ENCODE assay signal across 28 mouse cellular contexts in genomic region chr16:89757384-89757783, GRCm38 (mm10).
A peak's percentile ranks its signal among the peaks of the same experiment; 100 is the strongest.
DNase-seq lines count a peak whose midpoint lies in the region; ATAC-seq and TF ChIP-seq lines count a peak whose summit lies in the region.
"Had no signal": no experiment of that assay in that cellular context is flagged by ENCODE, and none has a peak within 500 bp of the region (broad histone marks: within the 10 kb centered on the region; RNA-seq: fewer than 3 reads in every experiment).

No protein-coding gene starts in this region.

- H3K27me3 ChIP-seq in forebrain, embryonic 15.5 days: no peaks in the 10 kb centered on the region
- H3K27me3 ChIP-seq in forebrain, embryonic 12.5 days: no peaks in the 10 kb centered on the region
- no peaks in the 10 kb centered on the region for H3K27me3 ChIP-seq in hindbrain, postnatal 0 days (ENCODE audit: insufficient read depth, low read length)
- no peaks in the 10 kb centered on the region for H3K27me3 ChIP-seq in hindbrain, embryonic 14.5 days (ENCODE audit: control insufficient read depth, insufficient read depth, low read length)
- H3K27me3 ChIP-seq in forebrain, postnatal 0 days (ENCODE audit: insufficient read depth, low read length): no peaks in the 10 kb centered on the region
- H3K27me3 ChIP-seq: embryonic facial prominence, embryonic 15.5 days; hindbrain, embryonic 15.5 days; intestine, embryonic 15.5 days; limb, embryonic 15.5 days; liver, embryonic 13.5 days; neural tube, embryonic 13.5 days; stomach, embryonic 15.5 days had no signal

- H3K4me2 ChIP-seq in forebrain, embryonic 15.5 days (replicated peaks): no peak overlapping the region
- H3K4me2 ChIP-seq in forebrain, embryonic 12.5 days: no peak overlapping the region
- no peak overlapping the region for H3K4me2 ChIP-seq in hindbrain, postnatal 0 days (ENCODE audit: low read depth, low read length)
- no peak overlapping the region for H3K4me2 ChIP-seq in hindbrain, embryonic 14.5 days (replicated peaks)
- no peak overlapping the region for H3K4me2 ChIP-seq in forebrain, postnatal 0 days (ENCODE audit: low read depth)
- H3K4me2 ChIP-seq: embryonic facial prominence, embryonic 15.5 days; hindbrain, embryonic 15.5 days; intestine, embryonic 15.5 days; limb, embryonic 15.5 days; liver, embryonic 13.5 days; neural tube, embryonic 13.5 days; stomach, embryonic 15.5 days had no signal

- peaks cover 13% of the 10 kb centered on the region for H3K4me1 ChIP-seq in forebrain, embryonic 15.5 days
- H3K4me1 ChIP-seq in forebrain, embryonic 12.5 days: peaks cover 4% of the 10 kb centered on the region
- no peaks in the 10 kb centered on the region for H3K4me1 ChIP-seq in hindbrain, postnatal 0 days (ENCODE audit: insufficient read depth, low read length)
- no peaks in the 10 kb centered on the region for H3K4me1 ChIP-seq in hindbrain, embryonic 14.5 days (replicated peaks; ENCODE audit: control insufficient read depth, insufficient read depth, low read length)
- H3K4me1 ChIP-seq in forebrain, postnatal 0 days (ENCODE audit: insufficient read depth): peaks cover 4% of the 10 kb centered on the region; the same call in 1 of the 2 replicates
- H3K4me1 ChIP-seq: embryonic facial prominence, embryonic 15.5 days; intestine, embryonic 15.5 days; liver, embryonic 13.5 days; megakaryocyte, embryonic 14.5 days; neural tube, embryonic 13.5 days; stomach, embryonic 15.5 days had no signal

- H3K9me3 ChIP-seq in forebrain, embryonic 15.5 days: no peaks in the 10 kb centered on the region
- H3K9me3 ChIP-seq in forebrain, embryonic 12.5 days: peaks cover 4% of the 10 kb centered on the region; the same call in 1 of the 2 replicates
- H3K9me3 ChIP-seq in hindbrain, postnatal 0 days (ENCODE audit: low read length): no peaks in the 10 kb centered on the region
- no peaks in the 10 kb centered on the region for H3K9me3 ChIP-seq in hindbrain, embryonic 14.5 days (ENCODE audit: control insufficient read depth, low read length)
- no peaks in the 10 kb centered on the region for H3K9me3 ChIP-seq in forebrain, postnatal 0 days (ENCODE audit: low read length)
- H3K9me3 ChIP-seq: embryonic facial prominence, embryonic 15.5 days; hindbrain, embryonic 15.5 days; intestine, embryonic 15.5 days; limb, embryonic 15.5 days; liver, embryonic 13.5 days; neural tube, embryonic 13.5 days; stomach, embryonic 15.5 days had no signal

- ATAC-seq in forebrain, embryonic 15.5 days (replicated peaks): peak; percentile 74
- ATAC-seq in forebrain, embryonic 12.5 days (ENCODE audit: low FRiP score): no peak
- 0 out of 2 replicates have a peak, but pooled peaks have one; percentile 45 for ATAC-seq in hindbrain, postnatal 0 days
- no peak for ATAC-seq in hindbrain, embryonic 14.5 days (ENCODE audit: low FRiP score)
- ATAC-seq in forebrain, postnatal 0 days: peak; percentile 88
- ATAC-seq: intestine, embryonic 15.5 days; lung, postnatal 0 days had no signal

- no peak overlapping the region for H3K27ac ChIP-seq in forebrain, embryonic 15.5 days (replicated peaks)
- no peak overlapping the region for H3K27ac ChIP-seq in forebrain, embryonic 12.5 days
- no peak overlapping the region for H3K27ac ChIP-seq in hindbrain, postnatal 0 days
- H3K27ac ChIP-seq in hindbrain, embryonic 14.5 days: no peak overlapping the region
- H3K27ac ChIP-seq in forebrain, postnatal 0 days (ENCODE audit: low read depth, low read length): no peak overlapping the region
- H3K27ac ChIP-seq: embryonic facial prominence, embryonic 15.5 days; hindbrain, embryonic 15.5 days; intestine, embryonic 15.5 days; layer of hippocampus, adult 2 months; left cerebral cortex, adult 2 months; limb, embryonic 15.5 days; liver, embryonic 13.5 days; neural tube, embryonic 13.5 days; stomach, embryonic 15.5 days had no signal

- WGBS in forebrain, embryonic 15.5 days: 49% methylated on average over 5 of the region's 5 CpGs
- WGBS in forebrain, embryonic 12.5 days: 79% methylated on average over 5 of the region's 5 CpGs
- WGBS in hindbrain, postnatal 0 days: 25% methylated on average over 5 of the region's 5 CpGs
- 29% methylated on average over 5 of the region's 5 CpGs for WGBS in hindbrain, embryonic 14.5 days
- WGBS in forebrain, postnatal 0 days: 28% methylated on average over 5 of the region's 5 CpGs

- no peak overlapping the region for H3K9ac ChIP-seq in forebrain, embryonic 15.5 days (replicated peaks)
- no peak overlapping the region for H3K9ac ChIP-seq in forebrain, embryonic 12.5 days
- no peak overlapping the region for H3K9ac ChIP-seq in hindbrain, postnatal 0 days (replicated peaks; ENCODE audit: low read length)
- H3K9ac ChIP-seq in hindbrain, embryonic 14.5 days: no peak overlapping the region
- H3K9ac ChIP-seq in forebrain, postnatal 0 days: no peak overlapping the region
- H3K9ac ChIP-seq: embryonic facial prominence, embryonic 15.5 days; hindbrain, embryonic 15.5 days; intestine, embryonic 15.5 days; limb, embryonic 15.5 days; liver, embryonic 13.5 days; neural tube, embryonic 13.5 days; stomach, embryonic 15.5 days had no signal

- H3K4me3 ChIP-seq in forebrain, embryonic 15.5 days: no peak overlapping the region
- no peak overlapping the region for H3K4me3 ChIP-seq in forebrain, embryonic 12.5 days (replicated peaks)
- no peak overlapping the region for H3K4me3 ChIP-seq in hindbrain, postnatal 0 days (ENCODE audit: low read length)
- no peak overlapping the region for H3K4me3 ChIP-seq in hindbrain, embryonic 14.5 days (replicated peaks; ENCODE audit: low read length)
- no peak overlapping the region for H3K4me3 ChIP-seq in forebrain, postnatal 0 days (ENCODE audit: low read depth, low read length)
- H3K4me3 ChIP-seq: embryonic facial prominence, embryonic 15.5 days; hindbrain, embryonic 15.5 days; intestine, embryonic 15.5 days; layer of hippocampus, adult 2 months; left cerebral cortex, adult 2 months; limb, embryonic 15.5 days; liver, embryonic 13.5 days; megakaryocyte, embryonic 14.5 days; neural tube, embryonic 13.5 days; stomach, embryonic 15.5 days had no signal

- peak; percentile 30 for DNase-seq in hindbrain, postnatal 0 days (ENCODE audit: low spot score)
- DNase-seq in hindbrain, embryonic 14.5 days (ENCODE audit: low spot score): no peak
- peak; percentile 42 to 65 for DNase-seq in right cerebral cortex, postnatal 10 days (ENCODE audit: low spot score in 2 of 2)
- no peak for DNase-seq in right cerebral cortex, adult 18-20 months
- DNase-seq in forebrain, postnatal 0 days: peak; percentile 82
- DNase-seq in right cerebral cortex, postnatal 36 days (ENCODE audit: low spot score in 2 of 2): no peak
- DNase-seq: adrenal gland, postnatal 25 days; B cell, adult 2 months; cerebellum, adult 8-10 months; kidney, adult 2 months; kidney, postnatal 36 days; liver, embryonic 13.5 days; lung, adult 18-20 months; lung, postnatal 4 days; right cerebral cortex, postnatal 14 days; thymus, postnatal 14 days had no signal

- no peaks in the 10 kb centered on the region for H3K36me3 ChIP-seq in forebrain, embryonic 15.5 days
- no peaks in the 10 kb centered on the region for H3K36me3 ChIP-seq in forebrain, embryonic 12.5 days (replicated peaks)
- H3K36me3 ChIP-seq in hindbrain, postnatal 0 days (ENCODE audit: insufficient read depth, low read length): no peaks in the 10 kb centered on the region
- no peaks in the 10 kb centered on the region for H3K36me3 ChIP-seq in hindbrain, embryonic 14.5 days (replicated peaks; ENCODE audit: control insufficient read depth, insufficient read depth)
- no peaks in the 10 kb centered on the region for H3K36me3 ChIP-seq in forebrain, postnatal 0 days (ENCODE audit: insufficient read depth)
- H3K36me3 ChIP-seq: embryonic facial prominence, embryonic 15.5 days; hindbrain, embryonic 15.5 days; intestine, embryonic 15.5 days; limb, embryonic 15.5 days; liver, embryonic 13.5 days; neural tube, embryonic 13.5 days; stomach, embryonic 15.5 days had no signal

- TF ChIP-seq CTCF in hindbrain, postnatal 0 days (IDR thresholded peaks at IDR 0.05; ENCODE audit: low read depth): no peak
- no peak for TF ChIP-seq CTCF in forebrain, postnatal 0 days (IDR thresholded peaks at IDR 0.05; ENCODE audit: low read depth)

Comparison
In these comparisons a context has a peak if more than half of its experiments do, and no peak if none do; other contexts are left out.
1. ATAC-seq: peak in forebrain, embryonic 15.5 days (single experiment), hindbrain, postnatal 0 days (single experiment) and forebrain, postnatal 0 days (single experiment); none in forebrain, embryonic 12.5 days (single experiment) and hindbrain, embryonic 14.5 days (single experiment).
2. DNase-seq: peak in hindbrain, postnatal 0 days (single experiment), right cerebral cortex, postnatal 10 days (2 of 2) and forebrain, postnatal 0 days (single experiment); none in hindbrain, embryonic 14.5 days (single experiment), right cerebral cortex, adult 18-20 months (single experiment) and right cerebral cortex, postnatal 36 days (0 of 2).